Mouse (Mus musculus): ENCODE measurements at regions not wholly inside any gene's neighbourhood (a gene's known extent, or its start where the extent isn't known, plus 50 kb on each side); places are given as distances from the start of the nearest gene placed in this dataset.

DNA sequence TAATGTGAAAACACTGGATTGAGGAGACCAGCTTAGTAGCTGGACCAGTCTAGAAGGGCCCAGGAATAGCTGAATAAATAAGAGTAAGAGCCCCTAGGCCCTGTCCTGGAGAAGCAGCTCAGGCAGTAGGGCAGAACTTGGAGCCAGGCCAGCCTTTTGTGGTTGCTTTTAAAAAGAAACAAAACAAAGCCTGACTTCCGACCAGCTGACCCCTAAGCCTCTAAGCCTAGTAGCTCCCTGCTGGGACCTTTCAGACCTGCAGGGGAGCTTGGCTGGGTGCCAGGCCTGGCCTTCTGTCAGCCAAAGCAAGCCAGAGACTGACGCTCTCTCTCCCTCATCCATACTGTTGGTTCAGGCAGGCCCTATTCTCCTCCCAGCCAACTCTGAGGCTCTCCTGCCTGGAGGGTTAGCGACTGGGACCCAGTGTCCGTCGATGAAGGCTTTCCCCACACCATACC, 1183.7 kb upstream of the A1bg start:
- no peak for TF ChIP-seq GATA1 (IDR thresholded peaks at IDR 0.05; ENCODE audit: low read length)

GRCm38 (mm10) chr15:62105483-62105882, 1182.7 kb upstream of the A1bg start:
- no peak for TF ChIP-seq GATA1 (IDR thresholded peaks at IDR 0.05; ENCODE audit: low read length)

GRCm38 (mm10) chr15:62104653-62105052, 1181.8 kb upstream of the A1bg start:
- no peak for TF ChIP-seq GATA1 (IDR thresholded peaks at IDR 0.05; ENCODE audit: low read length)

DNA sequence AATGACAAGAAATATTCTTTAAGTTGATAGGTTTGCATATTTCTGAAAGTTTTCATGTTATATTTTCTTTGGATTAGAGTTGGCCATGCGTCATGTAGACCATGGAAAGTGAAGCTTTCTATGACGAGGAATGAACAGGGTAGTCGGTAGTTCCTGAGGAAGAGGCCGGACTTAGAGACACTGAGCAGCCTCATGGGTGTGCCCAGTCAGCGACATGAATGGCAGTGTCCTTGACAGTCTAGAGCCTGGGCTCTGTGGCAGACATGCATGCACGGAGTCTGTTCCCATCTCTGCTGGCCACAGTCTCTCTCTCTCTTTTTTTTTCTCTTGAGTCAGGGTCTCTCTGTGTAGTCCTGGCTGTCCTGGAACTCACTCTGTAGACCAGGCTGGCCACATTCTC, 1176.9 kb upstream of the A1bg start:
- no peak for TF ChIP-seq GATA1 (IDR thresholded peaks at IDR 0.05; ENCODE audit: low read length)

DNA sequence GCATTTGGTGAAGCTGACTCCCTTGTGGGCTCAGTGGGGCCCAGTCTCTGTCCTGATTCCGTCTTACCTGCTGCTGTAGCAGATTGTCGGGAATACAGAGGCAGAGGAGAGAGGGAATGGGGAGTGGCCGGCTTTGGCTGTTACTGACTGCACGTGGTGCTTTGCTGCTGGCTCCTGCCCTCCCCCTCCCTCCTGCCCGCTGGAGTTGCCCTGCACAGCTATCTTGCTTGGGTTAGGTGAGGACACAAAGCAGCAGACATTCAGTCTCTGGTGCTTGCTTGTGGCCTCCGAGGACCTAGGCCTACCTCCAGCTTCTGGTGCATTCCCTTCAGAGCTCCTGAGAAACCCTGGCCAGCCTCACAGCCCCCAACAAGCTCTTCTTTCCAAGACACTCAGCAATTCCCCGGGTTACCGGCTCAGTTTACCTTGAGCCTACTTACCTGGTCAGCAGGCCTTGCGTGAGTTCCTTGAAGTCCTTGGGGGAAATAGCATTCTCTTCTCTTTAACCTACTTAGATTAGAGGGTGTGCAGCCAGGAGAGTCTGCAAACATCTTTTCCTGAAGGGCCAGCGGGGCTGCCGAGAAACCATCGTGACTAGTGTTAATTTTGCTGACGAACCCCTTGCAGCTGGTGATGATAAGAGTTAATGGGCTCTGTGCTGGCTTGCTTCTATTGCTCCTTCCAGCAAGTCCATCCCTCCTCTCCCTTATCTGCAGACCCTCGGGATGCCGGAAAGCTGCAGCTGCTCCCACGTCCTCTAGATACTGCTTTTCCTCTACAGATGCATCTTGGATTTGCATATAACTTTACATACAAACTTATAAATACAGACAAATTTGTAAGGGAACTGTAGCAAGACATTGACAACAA, 1176.2 kb upstream of the A1bg start:
- peak; percentile 71 for TF ChIP-seq GATA1 (IDR thresholded peaks at IDR 0.05; ENCODE audit: low read length)

- no peak for TF ChIP-seq GATA1 (IDR thresholded peaks at IDR 0.05; ENCODE audit: low read length)
These were observed 1174.0 kb upstream of the A1bg start for GRCm38 (mm10) chr15:62096778-62097177.

DNA sequence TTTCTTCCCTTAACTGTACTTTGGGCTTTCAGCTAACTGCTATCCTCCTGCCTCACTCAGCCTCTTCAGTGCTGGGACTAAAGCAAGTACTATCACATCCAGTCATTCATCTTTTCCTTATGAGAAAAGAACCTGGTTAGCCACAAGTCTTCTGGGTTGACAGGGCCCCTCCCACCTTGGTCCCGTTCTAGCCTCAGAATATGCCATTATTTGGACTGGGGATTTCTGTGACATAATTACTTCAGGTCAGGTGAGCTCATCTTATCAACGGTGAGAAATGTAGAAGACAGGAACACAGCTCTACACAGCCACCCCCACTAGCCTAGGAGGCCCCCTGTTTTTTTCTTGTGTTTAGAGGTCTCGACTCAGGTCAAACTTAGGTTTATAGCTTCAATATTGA, 1172.4 kb upstream of the A1bg start:
- TF ChIP-seq GATA1 (IDR thresholded peaks at IDR 0.05; ENCODE audit: low read length): no peak

DNA sequence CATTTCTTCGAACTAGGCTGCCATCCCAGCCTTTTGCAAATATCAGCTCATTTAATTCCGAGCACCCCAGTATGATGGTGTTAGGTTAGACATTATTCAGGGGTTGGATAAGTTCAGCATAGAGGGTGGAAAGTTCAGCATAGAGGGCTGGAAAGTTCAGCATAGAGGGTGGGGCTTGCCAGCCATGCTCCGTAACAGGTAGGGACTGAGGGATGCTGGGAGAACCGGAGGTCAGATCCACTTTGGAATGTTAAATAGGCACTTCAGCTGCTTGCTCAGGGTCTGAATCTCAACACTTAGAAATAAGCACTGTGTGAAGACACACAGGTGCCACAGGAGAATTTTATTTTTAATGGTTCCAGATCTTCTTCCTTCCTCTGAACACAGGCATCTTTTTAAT, 1170.9 kb upstream of the A1bg start:
- TF ChIP-seq GATA1 (IDR thresholded peaks at IDR 0.05; ENCODE audit: low read length): no peak

GRCm38 (mm10) chr15:62092671-62093185, 1169.9 kb upstream of the A1bg start:
- TF ChIP-seq GATA1 (IDR thresholded peaks at IDR 0.05; ENCODE audit: low read length): no peak

GRCm38 (mm10) chr15:62091746-62092659, 1169.2 kb upstream of the A1bg start:
- no peak for TF ChIP-seq GATA1 (IDR thresholded peaks at IDR 0.05; ENCODE audit: low read length)

DNA sequence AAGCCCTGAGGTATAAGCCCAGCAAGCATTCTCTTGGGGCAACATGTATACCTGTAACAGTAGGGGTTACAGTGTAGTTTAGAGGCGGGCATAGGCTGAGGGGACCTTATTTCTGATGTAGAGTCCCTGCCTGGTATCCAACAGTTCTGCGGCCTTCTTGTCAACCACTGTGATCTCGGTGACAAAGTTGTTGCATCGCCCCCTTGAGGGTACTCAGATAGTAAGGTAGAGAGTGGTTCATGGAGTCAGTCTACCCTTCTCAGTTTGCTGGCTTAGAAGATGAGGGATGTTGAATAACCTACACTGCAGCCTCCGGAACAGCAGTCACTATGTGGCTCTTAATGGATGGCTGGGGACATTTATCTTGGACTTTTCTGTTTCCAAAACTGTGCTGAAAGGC, 1168.3 kb upstream of the A1bg start:
- TF ChIP-seq GATA1 (IDR thresholded peaks at IDR 0.05; ENCODE audit: low read length): no peak

DNA sequence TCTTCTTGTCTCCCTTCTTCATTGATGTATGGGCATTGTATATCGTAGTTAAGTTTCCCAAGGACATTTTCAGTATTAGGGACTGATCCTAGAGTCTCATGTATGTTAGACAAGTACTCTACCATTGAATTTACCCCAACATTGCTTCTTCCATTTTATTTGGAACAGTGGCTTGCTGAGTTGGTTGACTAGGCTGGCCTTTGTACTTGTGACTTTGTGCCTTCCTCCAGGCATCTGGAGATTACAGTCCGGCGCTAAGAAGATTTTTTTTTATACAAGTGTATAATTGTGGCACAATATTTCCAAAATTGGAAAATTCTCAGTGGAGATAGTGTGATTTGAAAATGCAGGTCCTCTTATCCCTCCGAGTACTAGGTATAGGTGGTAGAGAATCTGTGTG, 1165.5 kb upstream of the A1bg start:
- TF ChIP-seq GATA1 (IDR thresholded peaks at IDR 0.05; ENCODE audit: low read length): no peak

DNA sequence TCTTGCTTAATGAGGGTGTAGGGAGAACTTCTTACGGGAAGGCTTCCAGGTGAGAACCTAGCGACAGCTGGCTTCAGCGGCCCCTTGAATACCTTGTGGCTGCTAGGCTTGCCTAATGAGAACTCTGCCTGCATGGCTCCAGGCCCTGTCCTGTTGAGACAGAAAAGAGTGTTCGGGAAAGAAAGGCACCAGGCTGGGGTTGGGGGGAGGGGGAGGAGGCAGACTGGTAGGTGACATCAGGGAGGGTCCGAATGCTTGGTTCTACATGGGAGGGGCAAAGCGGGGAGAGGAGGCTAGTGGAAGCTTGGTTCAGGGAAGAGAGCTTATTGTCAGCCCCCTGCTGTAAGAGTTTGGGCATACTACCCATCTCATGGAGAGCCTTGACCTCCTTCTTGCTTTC, 1164.9 kb upstream of the A1bg start:
- TF ChIP-seq GATA1 (IDR thresholded peaks at IDR 0.05; ENCODE audit: low read length): no peak

DNA sequence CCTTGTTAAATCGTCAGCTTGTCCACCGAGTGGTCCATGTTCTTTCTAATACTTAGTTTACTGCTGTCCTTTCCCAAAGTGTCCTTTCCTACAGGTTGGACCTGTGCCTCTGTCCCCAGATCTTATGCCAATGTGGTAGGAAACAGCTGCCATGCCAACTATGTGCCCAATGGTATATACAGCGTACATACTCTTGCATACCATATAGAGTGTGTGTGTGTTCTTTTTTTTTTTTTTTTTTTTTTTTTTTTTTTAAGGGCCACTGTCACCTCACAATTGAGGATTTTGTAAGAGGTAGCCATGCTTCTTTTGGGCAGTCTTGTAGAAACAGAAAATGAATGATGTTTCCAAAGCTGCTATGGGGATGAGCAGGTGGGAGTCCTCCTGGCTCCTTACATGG, 1163.2 kb upstream of the A1bg start:
- no peak for TF ChIP-seq GATA1 (IDR thresholded peaks at IDR 0.05; ENCODE audit: low read length)

DNA sequence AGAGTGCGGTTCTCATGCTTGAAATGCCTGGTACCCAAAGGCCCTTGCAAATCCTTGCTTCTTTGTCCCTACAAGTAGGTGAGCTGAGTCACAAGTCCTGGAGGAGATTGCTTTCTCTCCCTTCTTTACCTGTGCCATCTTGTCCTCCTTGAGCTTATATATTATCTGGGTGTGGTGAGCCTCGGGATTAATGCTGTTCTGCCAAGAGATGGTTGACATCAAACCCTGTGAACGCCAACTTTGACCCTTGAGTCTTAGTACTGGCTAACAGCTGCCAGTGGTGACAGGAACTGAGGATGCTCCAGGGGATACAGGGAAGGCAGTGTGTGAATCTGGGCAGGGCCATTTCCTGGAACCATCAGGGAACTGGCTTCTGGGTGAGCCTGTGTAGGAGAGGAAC, 1160.5 kb upstream of the A1bg start:
- no peak for TF ChIP-seq GATA1 (IDR thresholded peaks at IDR 0.05; ENCODE audit: low read length)

- no peak for TF ChIP-seq GATA1 (IDR thresholded peaks at IDR 0.05; ENCODE audit: low read length)
These were observed 1159.7 kb upstream of the A1bg start for GRCm38 (mm10) chr15:62082539-62082938.
